Mouse (Mus musculus) liver, postnatal 0 days (tissue): ENCODE measurements around the gene Rtbdn.

ENCODE experiments used
- CTCF ChIP-seq: sonication (generic); IDR thresholded peaks from 2 replicates; pipeline ENCODE4 v1.5.1; 2016; ENCODE audit warnings: antibody characterized with exemption, low read depth
- EP300 ChIP-seq: IDR thresholded peaks from 2 replicates; pipeline ENCODE4 v1.6.1; 2016; ENCODE audit warnings: antibody characterized with exemption, low read depth, mild to moderate bottlenecking

DNA sequence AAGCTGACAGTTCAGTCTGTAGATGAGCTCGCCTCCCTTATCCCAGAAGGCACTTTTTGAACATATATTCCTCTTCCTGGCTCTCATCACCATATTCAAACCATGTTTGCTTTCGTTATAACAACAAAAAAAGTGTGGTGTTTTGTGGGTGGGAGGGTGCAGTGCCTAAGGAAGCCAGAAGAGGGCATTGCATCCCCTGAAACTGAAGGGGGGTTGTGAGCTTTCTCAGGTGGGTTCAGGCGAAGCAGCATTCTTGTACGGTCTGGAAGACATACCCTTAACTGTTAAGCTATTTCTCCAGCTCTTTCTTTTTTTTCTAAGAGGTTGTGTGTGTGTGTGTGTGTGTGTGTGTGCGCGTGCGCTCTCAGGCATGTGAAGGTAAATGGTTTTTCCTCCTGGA lies 28.6 kb downstream of the Rtbdn start:
- TF ChIP-seq CTCF, result peak; percentile 96
- TF ChIP-seq EP300, result 0 out of 2 replicates have a peak, but pooled peaks have one; percentile 33
